Comparison of ENCODE assay signal across 11 mouse cellular contexts in genomic region chr4:136735856-136736255, GRCm38 (mm10).
DNase-seq lines count a peak whose midpoint lies in the region; ATAC-seq and TF ChIP-seq lines count a peak whose summit lies in the region.
"Had no signal": no experiment of that assay in that cellular context is flagged by ENCODE, and none has a peak within 500 bp of the region (broad histone marks: within the 10 kb centered on the region; RNA-seq: fewer than 3 reads in every experiment).

No protein-coding gene starts in this region.

- no peak overlapping the region for H3K4me3 ChIP-seq in heart, postnatal 0 days (ENCODE audit: low read depth, low read length)
- H3K4me3 ChIP-seq in intestine, postnatal 0 days (ENCODE audit: low read depth, low read length) = no peak overlapping the region
- H3K4me3 ChIP-seq: embryonic facial prominence, embryonic 13.5 days; heart, embryonic 15.5 days; liver, embryonic 15.5 days had no signal

- H3K9me3 ChIP-seq in heart, postnatal 0 days (replicated peaks; ENCODE audit: control insufficient read depth, low read length) = no peaks in the 10 kb centered on the region
- H3K9me3 ChIP-seq in intestine, postnatal 0 days (ENCODE audit: control insufficient read depth) = no peaks in the 10 kb centered on the region
- H3K9me3 ChIP-seq: embryonic facial prominence, embryonic 13.5 days; heart, embryonic 15.5 days; liver, embryonic 15.5 days had no signal

- peaks cover 10% of the 10 kb centered on the region for H3K27me3 ChIP-seq in heart, postnatal 0 days (ENCODE audit: control insufficient read depth, insufficient read depth, low read length)
- H3K27me3 ChIP-seq in intestine, postnatal 0 days (replicated peaks; ENCODE audit: control insufficient read depth, insufficient read depth, low read length) = no peaks in the 10 kb centered on the region
- H3K27me3 ChIP-seq: embryonic facial prominence, embryonic 13.5 days; liver, embryonic 15.5 days had no signal

- peaks cover 23% of the 10 kb centered on the region for H3K4me1 ChIP-seq in heart, postnatal 0 days (ENCODE audit: control insufficient read depth, insufficient read depth)
- H3K4me1 ChIP-seq in intestine, postnatal 0 days (replicated peaks; ENCODE audit: control insufficient read depth, insufficient read depth, low read length) = peaks cover 4% of the 10 kb centered on the region
- H3K4me1 ChIP-seq: liver, embryonic 15.5 days had no signal

- H3K4me2 ChIP-seq in heart, postnatal 0 days (ENCODE audit: low read depth, low read length) = no peak overlapping the region
- no peak overlapping the region for H3K4me2 ChIP-seq in intestine, postnatal 0 days (replicated peaks; ENCODE audit: low read depth)
- H3K4me2 ChIP-seq: embryonic facial prominence, embryonic 13.5 days; heart, embryonic 15.5 days; liver, embryonic 15.5 days had no signal

- WGBS in heart, postnatal 0 days = 24% methylated on average over 4 of the region's 4 CpGs
- 61% methylated on average over 4 of the region's 4 CpGs for WGBS in intestine, postnatal 0 days

- 0 out of 2 replicates have a peak overlapping the region, but pooled peaks have one; percentile 37 for H3K27ac ChIP-seq in heart, postnatal 0 days (ENCODE audit: low read depth)
- H3K27ac ChIP-seq in intestine, postnatal 0 days (ENCODE audit: low read depth, low read length) = no peak overlapping the region
- H3K27ac ChIP-seq: embryonic facial prominence, embryonic 13.5 days; heart, embryonic 15.5 days; liver, embryonic 15.5 days had no signal

- ATAC-seq in heart, postnatal 0 days (ENCODE audit: insufficient read depth, low read depth) = peak; percentile 42
- ATAC-seq in intestine, postnatal 0 days = no peak

- no peak overlapping the region for H3K9ac ChIP-seq in heart, postnatal 0 days (replicated peaks; ENCODE audit: low read depth, low read length)
- no peak overlapping the region for H3K9ac ChIP-seq in intestine, postnatal 0 days (ENCODE audit: low read depth, low read length)
- H3K9ac ChIP-seq: embryonic facial prominence, embryonic 13.5 days; heart, embryonic 15.5 days; liver, embryonic 15.5 days had no signal

- intact Hi-C loops in gastrocnemius, postnatal 14 days (cut with DNase I; ENCODE audit: low total_unique reads) = no loop called here

- TF ChIP-seq EP300 in heart, postnatal 0 days (IDR thresholded peaks at IDR 0.05; ENCODE audit: low read depth) = no peak

- no peak for TF ChIP-seq CTCF in heart, postnatal 0 days (IDR thresholded peaks at IDR 0.05; ENCODE audit: low read depth)
- no peak for TF ChIP-seq CTCF in intestine, postnatal 0 days (IDR thresholded peaks at IDR 0.05; ENCODE audit: low read depth)

- H3K36me3 ChIP-seq in heart, postnatal 0 days (replicated peaks; ENCODE audit: control insufficient read depth, insufficient read depth, low read length) = no peaks in the 10 kb centered on the region
- H3K36me3 ChIP-seq in intestine, postnatal 0 days (ENCODE audit: control insufficient read depth, insufficient read depth) = no peaks in the 10 kb centered on the region
- H3K36me3 ChIP-seq: embryonic facial prominence, embryonic 13.5 days; heart, embryonic 15.5 days; liver, embryonic 15.5 days had no signal

- peak; percentile 46 for DNase-seq in gastrocnemius, postnatal 14 days
- no peak for DNase-seq in gastrocnemius, postnatal 4 days (ENCODE audit: low spot score in 2 of 2)
- peak; percentile 58 for DNase-seq in 3T3-L1 (ENCODE audit: low read depth, low spot score)
- DNase-seq in adrenal gland, postnatal 36 days = peak; percentile 32 to 49
- no peak for DNase-seq in heart, postnatal 0 days (ENCODE audit: low spot score)
- DNase-seq in urinary bladder, postnatal 10 days (ENCODE audit: low spot score) = no peak
- DNase-seq: thymus, postnatal 36 days had no signal

Comparison
In these comparisons a context has a peak if more than half of its experiments do, and no peak if none do; other contexts are left out.
1. DNase-seq: peak in gastrocnemius, postnatal 14 days (single experiment), 3T3-L1 (single experiment) and adrenal gland, postnatal 36 days (2 of 2); none in gastrocnemius, postnatal 4 days (0 of 2), heart, postnatal 0 days (single experiment) and urinary bladder, postnatal 10 days (single experiment).